Mouse (Mus musculus) hematopoietic stem cell, adult 5-6 weeks (primary cell): Measurements from ENCODE around the gene Kcnb1. TPM values are rescaled to one million over a fixed set of nuclear protein-coding genes. Genes with fewer than 3 reads are reported as not detected.

Experiments
- ATAC-seq, 2 experiments: fragments of 125-278 bp in 1 of 2; replicated peaks in 1 of 2; 2 replicates each; pipeline ENCODE4 v1.8.0; 2016 to 2017; ENCODE audit warnings: inconsistent platforms in 2 of 2, mild to moderate bottlenecking in 2 of 2, moderate number of reproducible peaks in 2 of 2, low read depth in 1 of 2, moderate TSS enrichment in 1 of 2; ENCODE audit not compliant: low FRiP score in 2 of 2, poor library complexity in 2 of 2, severe bottlenecking in 2 of 2, insufficient read depth in 1 of 2, low TSS enrichment in 1 of 2
- total RNA-seq: library from RNA; stranded (forward); fragments of 172-1452, 232-1000 nt; gene quantifications from 2 replicates; pipeline ENCODE4 v1.2.3, GENCODE M21; 2017

Gene Kcnb1
- total RNA-seq, 1 experiment from 2014 or later, result 2.6 TPM

DNA sequence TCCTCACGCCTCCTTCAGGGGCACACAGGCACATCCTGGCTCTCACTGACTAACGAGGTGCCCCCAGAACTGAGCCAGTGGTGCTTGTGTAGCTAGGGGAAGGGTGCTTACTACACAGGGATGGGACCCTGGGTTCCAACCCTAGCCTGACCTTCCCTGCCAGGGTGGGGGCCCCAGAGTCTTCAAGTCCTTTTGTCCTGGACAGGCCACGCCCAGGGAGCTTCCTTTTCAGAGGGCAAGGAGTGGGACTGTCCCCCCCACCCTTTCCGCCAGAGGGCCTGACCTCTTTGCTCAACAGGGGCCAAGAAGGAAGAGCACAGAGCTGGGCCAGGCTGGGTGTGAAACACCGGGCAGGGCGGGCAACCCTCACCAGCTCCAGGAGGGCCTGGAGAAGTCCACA is 68.7 kb downstream of the Kcnb1 start:
- ATAC-seq, result no peak

DNA sequence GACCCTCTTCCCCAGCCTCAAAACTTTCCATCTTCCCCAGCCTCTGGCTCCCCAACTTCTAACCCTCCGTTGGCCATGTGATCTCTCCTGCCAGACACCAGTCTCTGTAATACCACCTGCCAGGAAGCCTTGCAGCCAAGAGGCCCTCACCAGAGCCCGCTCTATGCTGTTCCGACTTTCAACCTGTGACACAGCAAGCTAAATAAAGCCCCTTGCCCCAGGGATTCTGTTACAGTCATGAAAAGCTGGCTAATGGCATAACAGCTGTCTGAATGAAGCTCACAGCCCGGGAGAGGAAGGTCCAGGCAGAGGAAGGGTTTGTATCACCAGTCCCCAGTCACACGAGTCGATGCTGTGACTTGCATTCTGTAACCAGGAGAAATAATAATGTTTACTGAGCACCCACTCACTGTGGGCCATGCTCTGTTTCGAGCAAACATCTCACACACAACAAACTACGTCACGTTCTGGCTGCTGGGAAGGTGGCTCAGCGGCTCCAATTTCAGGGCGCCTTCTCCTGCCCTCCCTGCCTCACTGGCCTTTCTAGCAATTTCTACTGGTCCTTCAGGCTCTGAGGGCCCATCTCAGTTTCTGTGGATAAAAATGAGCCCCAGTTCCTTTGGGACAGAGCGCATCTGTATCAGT is 69.6 kb downstream of the Kcnb1 start:
- ATAC-seq, result no peak

GRCm38 (mm10) chr2:167118046-167118445 is 71.9 kb downstream of the Kcnb1 start:
- ATAC-seq, result no peak

GRCm38 (mm10) chr2:167112737-167113136 is 77.2 kb downstream of the Kcnb1 start:
- ATAC-seq, result peak; percentile 68 to 78; a peak in 1 of 4 replicates

DNA sequence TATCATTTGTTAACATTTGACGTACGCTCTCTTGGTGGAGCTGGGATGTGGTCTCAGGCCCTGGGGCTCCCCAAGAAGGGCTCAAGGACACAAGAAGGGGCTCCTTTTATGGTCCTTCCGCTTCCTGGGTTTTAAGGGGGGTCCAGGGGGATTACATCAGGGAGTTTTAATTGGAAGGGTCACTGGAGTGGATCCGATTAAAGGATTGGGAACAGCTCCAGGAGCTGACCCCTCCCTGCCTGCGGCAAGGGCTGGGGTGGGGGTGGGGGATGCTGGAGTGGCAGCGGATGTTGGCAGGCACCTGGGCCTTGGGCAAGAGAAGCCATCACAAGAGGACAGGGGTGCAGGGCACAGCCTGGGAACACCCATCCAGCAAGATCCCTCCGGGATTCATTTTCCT is 77.7 kb downstream of the Kcnb1 start:
- ATAC-seq, result no peak

DNA sequence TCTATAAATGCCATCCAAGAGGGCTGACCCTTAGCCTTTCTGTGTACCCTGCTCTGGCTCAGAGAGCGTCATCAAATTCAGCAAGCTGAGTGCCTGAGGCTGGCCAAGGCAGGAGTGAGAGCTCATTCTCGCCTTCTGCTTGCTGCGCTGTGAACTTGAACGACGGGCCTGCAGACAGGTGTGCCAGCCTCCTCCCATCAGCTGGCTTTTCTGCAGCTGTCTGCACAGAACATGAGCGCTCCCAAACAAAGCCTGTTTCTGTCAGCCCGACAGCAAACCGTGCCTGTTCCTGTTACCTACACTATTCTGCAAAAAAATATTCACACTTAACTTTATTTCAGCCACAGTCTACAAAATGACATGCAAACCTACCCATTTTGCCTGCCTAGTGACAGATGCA is 80.4 kb downstream of the Kcnb1 start:
- no peak for ATAC-seq

DNA sequence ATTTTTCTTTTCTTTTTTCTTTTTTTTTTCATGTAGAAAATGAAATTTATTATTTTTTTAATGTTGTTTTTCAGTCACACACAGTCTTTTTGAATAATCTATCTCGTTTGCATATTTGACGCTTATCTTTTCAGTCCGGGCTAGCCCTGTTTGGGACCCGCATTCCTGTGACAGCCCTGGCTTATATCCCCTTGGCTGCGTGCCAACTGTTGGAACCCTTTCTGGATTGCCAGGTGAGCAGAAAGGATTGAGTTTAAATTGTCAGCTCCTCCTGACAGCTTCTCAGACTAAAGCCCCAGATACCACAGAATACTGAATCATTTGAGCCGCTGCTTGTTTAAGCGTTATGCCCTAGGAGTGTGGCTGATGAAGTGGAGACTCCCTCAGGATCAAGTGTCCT is 86.4 kb downstream of the Kcnb1 start:
- ATAC-seq, result no peak

- peak; percentile 84 to 86 for ATAC-seq
These were observed 88.1 kb downstream of the Kcnb1 start for GRCm38 (mm10) chr2:167101743-167102441.

DNA sequence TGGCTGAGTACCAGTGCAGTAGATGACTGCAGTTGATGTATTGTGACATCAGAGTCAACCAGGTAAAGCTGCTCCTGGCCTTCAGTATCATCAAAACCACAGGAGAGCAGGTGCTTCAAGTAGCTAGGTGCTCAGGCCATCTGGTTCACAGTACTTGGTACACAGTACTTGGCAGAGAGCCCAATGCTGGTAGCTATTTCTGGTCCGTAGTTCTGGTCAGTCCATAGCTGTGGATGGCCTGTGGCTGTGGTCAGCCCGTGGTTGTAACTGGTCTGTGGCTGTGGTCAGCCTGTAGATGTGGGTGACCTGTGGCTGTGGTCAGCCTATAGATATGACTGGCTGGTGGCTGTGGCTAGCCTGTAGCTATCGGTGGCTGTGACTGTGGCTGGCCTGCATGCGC is 95.3 kb downstream of the Kcnb1 start:
- no peak for ATAC-seq

DNA sequence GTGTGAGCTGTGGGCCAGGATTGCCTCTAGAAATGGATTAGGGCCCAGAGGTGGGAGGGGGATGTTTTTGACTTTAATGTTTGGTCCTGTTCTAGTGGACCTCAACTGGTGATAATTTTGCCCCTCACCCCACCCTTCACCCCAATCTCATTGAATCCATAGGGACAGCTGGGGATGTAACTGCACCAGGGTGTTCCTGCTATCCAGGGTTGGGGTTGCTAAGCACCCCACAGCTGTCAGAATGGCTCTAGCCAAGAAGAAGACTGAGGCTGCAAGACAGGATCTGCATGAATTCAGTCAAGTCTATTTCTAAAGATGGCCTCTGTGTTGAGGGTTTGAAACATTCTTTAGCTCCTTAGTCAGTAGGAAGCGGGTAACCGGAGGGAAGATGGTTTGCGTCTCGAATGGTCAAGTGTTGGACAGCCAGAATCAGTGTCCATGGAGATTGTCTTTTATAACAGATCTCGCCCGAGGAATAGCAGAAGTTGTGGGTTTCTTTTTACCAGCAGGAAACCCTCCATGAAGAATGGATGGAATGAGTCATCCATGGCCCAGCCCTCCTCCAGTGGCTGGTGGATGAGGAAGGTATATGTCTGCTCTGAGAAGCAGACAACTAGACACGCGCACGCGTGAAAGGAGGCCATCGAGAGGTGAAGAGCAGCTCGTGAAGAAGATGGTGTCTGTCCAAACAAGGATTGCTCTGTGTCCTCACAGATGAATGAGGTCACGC is 96.6 kb downstream of the Kcnb1 start:
- peak; percentile 78 to 88; a peak in 3 of 4 replicates for ATAC-seq

GRCm38 (mm10) chr2:167090271-167090670 is 99.7 kb downstream of the Kcnb1 start:
- no peak for ATAC-seq

- ATAC-seq, result no peak
These were observed 103.1 kb downstream of the Kcnb1 start for GRCm38 (mm10) chr2:167086836-167087235.

- ATAC-seq, result no peak
These were observed 103.9 kb downstream of the Kcnb1 start for GRCm38 (mm10) chr2:167086092-167086491.

DNA sequence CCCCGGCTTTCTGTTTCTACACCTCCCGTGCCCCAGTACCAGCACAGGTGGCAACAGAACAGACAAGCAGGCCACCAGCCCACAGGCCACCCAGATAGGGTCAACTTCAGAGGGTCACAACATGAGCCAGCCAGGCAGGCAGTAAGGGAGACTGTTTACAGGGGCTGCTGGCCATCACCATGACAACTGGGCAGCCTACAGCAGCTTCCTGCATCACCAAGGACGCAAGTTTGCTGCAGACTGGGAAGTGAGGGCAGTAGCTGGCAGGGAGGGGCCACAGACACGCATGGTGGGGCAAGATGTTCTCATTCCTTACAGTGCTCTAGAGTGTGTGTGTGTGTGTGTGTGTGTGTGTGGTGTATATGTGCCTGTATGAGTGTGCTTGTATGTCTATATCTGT is 108.3 kb downstream of the Kcnb1 start:
- peak; percentile 84 to 85 for ATAC-seq

DNA sequence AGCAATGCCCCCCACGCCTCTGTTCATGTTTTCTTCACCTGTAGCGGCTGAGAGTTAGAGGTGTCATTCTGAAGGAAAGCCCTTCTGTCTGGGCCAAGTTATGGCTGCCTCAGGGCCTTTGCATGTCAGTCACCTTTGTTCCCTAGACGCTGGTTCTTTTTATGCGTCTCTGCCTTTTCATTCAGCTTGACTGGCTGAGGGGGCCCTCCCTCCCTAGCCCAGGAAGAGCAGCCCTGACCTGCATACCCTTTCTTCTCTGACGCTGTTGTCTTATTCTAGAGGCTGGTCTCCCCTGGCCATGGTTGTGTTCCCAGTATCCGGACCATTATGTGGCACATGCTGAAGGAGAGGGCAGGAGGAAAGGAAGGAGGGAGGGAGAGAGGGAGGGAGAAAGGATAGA is 108.8 kb downstream of the Kcnb1 start:
- no peak for ATAC-seq

GRCm38 (mm10) chr2:167080387-167080786 is 109.6 kb downstream of the Kcnb1 start:
- no peak for ATAC-seq

DNA sequence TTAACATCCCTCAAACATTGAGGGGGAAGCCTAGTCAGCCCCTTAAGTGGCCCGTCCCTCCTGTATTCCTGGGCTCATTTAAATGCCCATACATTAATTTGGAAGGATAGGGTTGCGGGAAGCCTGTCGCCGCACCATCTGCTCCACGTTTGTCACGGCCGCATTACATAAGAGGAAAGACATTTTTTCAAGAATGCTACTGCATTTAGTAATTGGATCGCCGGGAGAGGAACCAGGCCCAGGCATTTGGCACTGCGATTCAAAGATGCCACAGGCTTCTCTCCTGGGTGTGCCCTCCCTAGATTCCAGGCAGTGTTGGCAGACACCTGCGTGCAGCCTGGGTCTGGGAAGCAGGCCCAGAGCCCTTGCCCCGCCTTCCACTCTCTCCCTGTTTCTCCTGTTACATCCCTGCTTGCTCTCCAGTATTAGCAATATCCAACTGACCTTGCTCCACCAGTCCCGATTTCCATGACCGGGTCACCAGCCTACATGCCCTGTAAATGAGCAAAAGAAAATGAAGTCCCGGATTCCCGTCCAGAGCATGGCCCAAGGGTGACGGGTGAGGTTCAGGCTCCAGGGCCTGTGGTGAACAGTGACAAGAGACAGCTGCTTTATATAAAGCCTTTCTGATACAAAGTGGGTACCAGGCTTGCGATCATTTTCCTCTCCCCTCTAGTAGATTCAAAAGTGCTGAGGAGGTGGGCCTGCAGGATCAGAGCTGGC is 110.3 kb downstream of the Kcnb1 start:
- no peak for ATAC-seq
